Mouse (Mus musculus): ENCODE measurements around the gene Ppp1r14b.

Ppp1r14b gene

GRCm38 (mm10) chr19:6974211-6975205 lies at the start of gene Ppp1r14b:
Gene Ppp1r14b (plus strand): TSS chr19:6974968.
- peak; percentile 75 to 84 for DNase-seq

- DNase-seq: no peak
Measured at GRCm38 (mm10) chr19:6925307-6925573, 49.5 kb upstream of the Ppp1r14b start, which contains the start of gene Catsperz. Gene Catsperz (minus strand): TSS chr19:6925380.

- peak in 1 of 2 experiments; percentile 40 for DNase-seq
Measured at GRCm38 (mm10) chr19:6925611-6926329, 49.0 kb upstream of the Ppp1r14b start.

- peak in 1 of 2 experiments; percentile 45 for DNase-seq
Measured at GRCm38 (mm10) chr19:6926559-6927255, 48.1 kb upstream of the Ppp1r14b start.

- DNase-seq: no peak
Measured at GRCm38 (mm10) chr19:6928080-6928479, 46.7 kb upstream of the Ppp1r14b start.

- DNase-seq: peak; percentile 26 to 45
Measured at GRCm38 (mm10) chr19:6931002-6931401, 43.8 kb upstream of the Ppp1r14b start.

GRCm38 (mm10) chr19:6932018-6932417 lies 42.8 kb upstream of the Ppp1r14b start:
- no peak for DNase-seq

- no peak for DNase-seq
Measured at GRCm38 (mm10) chr19:6933102-6933435, 41.7 kb upstream of the Ppp1r14b start.

- peak; percentile 73 to 77 for DNase-seq
Measured at GRCm38 (mm10) chr19:6933436-6934194, 41.2 kb upstream of the Ppp1r14b start.

GRCm38 (mm10) chr19:6934195-6934977 lies 40.4 kb upstream of the Ppp1r14b start, which contains the start of gene Kcnk4:
Gene Kcnk4 (minus strand): TSS chr19:6934515.
- peak; percentile 45 to 48 for DNase-seq

GRCm38 (mm10) chr19:6936299-6936698 lies 38.5 kb upstream of the Ppp1r14b start:
- peak; percentile 51 to 73 for DNase-seq

GRCm38 (mm10) chr19:6937541-6938465 lies 37.0 kb upstream of the Ppp1r14b start:
- DNase-seq: peak; percentile 75 to 78

GRCm38 (mm10) chr19:6939106-6940002 lies 35.4 kb upstream of the Ppp1r14b start:
- DNase-seq: peak; percentile 33 to 48

- DNase-seq: peak; percentile 31 to 50
Measured at GRCm38 (mm10) chr19:6940396-6941351, 34.1 kb upstream of the Ppp1r14b start.

- peak; percentile 97 to 98 for DNase-seq
Measured at GRCm38 (mm10) chr19:6941372-6942248, 33.2 kb upstream of the Ppp1r14b start, which contains the start of gene Bad. Gene Bad (plus strand): TSS chr19:6941861.

- peak; percentile 89 to 92 for DNase-seq
Measured at GRCm38 (mm10) chr19:6942249-6942691, 32.5 kb upstream of the Ppp1r14b start, which contains the start of gene Gpr137. Gene Gpr137 (minus strand): TSS chr19:6942480.

GRCm38 (mm10) chr19:6942764-6943163 lies 32.0 kb upstream of the Ppp1r14b start:
- DNase-seq: peak in 1 of 2 experiments; percentile 32
